Mouse (Mus musculus) hindbrain, postnatal 0 days (tissue): ENCODE data around the gene Mettl3. TPM values are rescaled to one million over a fixed set of nuclear protein-coding genes. Genes with fewer than 3 reads are reported as not detected.

Source experiments
- ATAC-seq: fragments of 200-750 bp; cut with Nextera tagmentation; 2 replicates; pipeline ENCODE4 v1.8.0; 2017; ENCODE audit warnings: mild to moderate bottlenecking, moderate TSS enrichment, moderate library complexity
- DNase-seq: peaks from one replicate; pipeline ENCODE4 v3.0.0-alpha.2; 2015; ENCODE audit warnings: low spot score
- H3K27ac ChIP-seq: fragments of 300-500 bp; sonication (generic); 2 replicates; pipeline ENCODE4 v1.5.1; 2014; ENCODE audit warnings: mild to moderate bottlenecking
- H3K27me3 ChIP-seq: fragments of 300-500 bp; sonication (generic); 2 replicates; pipeline ENCODE4 v1.6.1; 2014; ENCODE audit warnings: low read length, mixed read lengths; ENCODE audit not compliant: insufficient read depth
- H3K36me3 ChIP-seq: fragments of 300-500 bp; sonication (generic); 2 replicates; pipeline ENCODE4 v1.6.1; 2014; ENCODE audit warnings: low read length, mixed read lengths; ENCODE audit not compliant: insufficient read depth
- H3K4me1 ChIP-seq: fragments of 300-500 bp; sonication (generic); 2 replicates; pipeline ENCODE4 v1.6.1; 2014; ENCODE audit warnings: antibody characterized with exemption, low read length, mixed read lengths; ENCODE audit not compliant: insufficient read depth
- H3K4me2 ChIP-seq: fragments of 300-500 bp; sonication (generic); 2 replicates; pipeline ENCODE4 v1.6.1; 2014; ENCODE audit warnings: low read depth, mild to moderate bottlenecking, low read length, moderate library complexity, mixed read lengths
- H3K4me3 ChIP-seq: fragments of 300-500 bp; sonication (generic); 2 replicates; pipeline ENCODE4 v1.5.1; 2014; ENCODE audit warnings: low read length
- H3K9ac ChIP-seq: fragments of 300-500 bp; sonication (generic); replicated peaks from 2 replicates; pipeline ENCODE4 v1.6.1; 2014; ENCODE audit warnings: mild to moderate bottlenecking, low read length, moderate library complexity, mixed read lengths
- H3K9me3 ChIP-seq: fragments of 300-500 bp; sonication (generic); 2 replicates; pipeline ENCODE4 v1.6.1; 2016; ENCODE audit warnings: low read length, mixed read lengths
- CTCF ChIP-seq: IDR thresholded peaks from 2 replicates; pipeline ENCODE4 v1.5.1; 2016; ENCODE audit warnings: antibody characterized with exemption, control low read depth, low read depth
- WGBS: fragments of 180-500 bp; shearing (Covaris S2); extraction: QIAGEN DNeasy Blood & Tissue Kit; methylation state at CpG from one replicate; pipeline ENCODE4 v1.1.7; 2014; 5-methylcytosine and 5-hydroxymethylcytosine counted together
- polyA plus RNA-seq: library from polyadenylated mRNA; unstranded; fragments of >200 nt; fragmentation: Nextera tagmentation; extraction: Ambion mirVana; gene quantifications from 2 replicates; pipeline ENCODE4 v1.2.1, GENCODE M21; 2015
- total RNA-seq: library from RNA; depleted of rRNA; stranded (reverse); fragments of >200 nt; gene quantifications from 2 replicates; pipeline ENCODE4 v1.2.3, GENCODE M21; 2014

Gene Mettl3
- total and polyA plus RNA-seq, 2 experiments from 2014 or later = 19.9 to 23.6 TPM

- ATAC-seq (peak; percentile 61), DNase-seq (peak; percentile 81)
- peaks cover 48% of the 10 kb centered on the region for H3K36me3 ChIP-seq
Measured at GRCm38 (mm10) chr14:52295558-52296264, 9.2 kb downstream of the Mettl3 start.

GRCm38 (mm10) chr14:52284191-52284590 is 20.7 kb downstream of the Mettl3 start:
- WGBS = 92% methylated on average over 3 of the region's 3 CpGs
- Histone ChIP-seq H3K9ac (no peak overlapping the region), H3K4me2 (no peak overlapping the region), H3K4me3 (no peak overlapping the region), H3K9me3 (no peaks in the 10 kb centered on the region), H3K4me1 (peaks cover 4% of the 10 kb centered on the region; the same call in 1 of the 2 replicates), H3K27ac (no peak overlapping the region), H3K36me3 (peaks cover 26% of the 10 kb centered on the region), H3K27me3 (no peaks in the 10 kb centered on the region)
- no peak for ATAC-seq
- no peak for DNase-seq
- TF ChIP-seq CTCF = no peak

More at GRCm38 (mm10) chr14:52295558-52296264, 9.2 kb downstream of the Mettl3 start:
- H3K27me3 ChIP-seq = no peaks in the 10 kb centered on the region
- H3K9ac ChIP-seq = no peak overlapping the region
- no peaks in the 10 kb centered on the region for H3K9me3 ChIP-seq
- H3K4me3 ChIP-seq = no peak overlapping the region
- 61% methylated on average over 6 of the region's 6 CpGs for WGBS
- no peak overlapping the region for H3K4me2 ChIP-seq
- TF ChIP-seq CTCF = peak; percentile 72
- H3K27ac ChIP-seq = no peak overlapping the region
- no peaks in the 10 kb centered on the region for H3K4me1 ChIP-seq

- no peak overlapping the region for H3K4me2 ChIP-seq
- H3K4me1 ChIP-seq = peaks cover 4% of the 10 kb centered on the region; the same call in 1 of the 2 replicates
- no peak for TF ChIP-seq CTCF
- DNase-seq = no peak
- H3K27ac ChIP-seq = no peak overlapping the region
- H3K9ac ChIP-seq = no peak overlapping the region
- H3K4me3 ChIP-seq = no peak overlapping the region
- no peaks in the 10 kb centered on the region for H3K27me3 ChIP-seq
- H3K9me3 ChIP-seq = no peaks in the 10 kb centered on the region
- WGBS = 94% methylated on average over 5 of the region's 5 CpGs
- no peak for ATAC-seq
- peaks cover 24% of the 10 kb centered on the region for H3K36me3 ChIP-seq
Measured at GRCm38 (mm10) chr14:52283629-52284028, 21.3 kb downstream of the Mettl3 start.

GRCm38 (mm10) chr14:52279747-52280120 is 25.2 kb downstream of the Mettl3 start:
- peak overlapping the region; percentile 93 for H3K27ac ChIP-seq
- H3K9ac ChIP-seq = peak overlapping the region; percentile 83
- peak overlapping the region; percentile 90 for H3K4me3 ChIP-seq
- H3K4me2 ChIP-seq = peak overlapping the region; percentile 68
- H3K9me3 ChIP-seq = no peaks in the 10 kb centered on the region
- DNase-seq (no peak), ATAC-seq (peak; percentile 46)
- peaks cover 4% of the 10 kb centered on the region; the same call in 1 of the 2 replicates for H3K4me1 ChIP-seq
- 1% methylated on average over 21 of the region's 21 CpGs for WGBS
- TF ChIP-seq CTCF = no peak
- 0 out of 2 replicates have a peak, but pooled peaks cover 4% of the 10 kb centered on the region for H3K36me3 ChIP-seq
- H3K27me3 ChIP-seq = no peaks in the 10 kb centered on the region

- ATAC-seq (peak; percentile 98), DNase-seq (peak; percentile 99)
- Histone ChIP-seq H3K9me3 (no peaks in the 10 kb centered on the region), H3K4me1 (peaks cover 4% of the 10 kb centered on the region; the same call in 1 of the 2 replicates), H3K27me3 (no peaks in the 10 kb centered on the region), H3K9ac (peak within 1 kb of the TSS; percentile 83), H3K36me3 (0 out of 2 replicates have a peak, but pooled peaks cover 10% of the 10 kb centered on the region), H3K4me2 (peak within 1 kb of the TSS; percentile 68), H3K27ac (peak within 1 kb of the TSS; percentile 93), H3K4me3 (peak within 1 kb of the TSS; percentile 90)
- under 1% methylated on average over 66 of the region's 66 CpGs for WGBS
- TF ChIP-seq CTCF = peak; percentile 100
Measured at GRCm38 (mm10) chr14:52278932-52279746, 25.8 kb downstream of the Mettl3 start, which contains the start of the genes Tox4 and Rab2b. TSS of gene Tox4 (plus strand) at chr14:52279146. TSS of gene Rab2b (minus strand) at chr14:52279545.

- Histone ChIP-seq H3K27me3 (no peaks in the 10 kb centered on the region), H3K4me1 (peaks cover 4% of the 10 kb centered on the region; the same call in 1 of the 2 replicates), H3K9ac (no peak overlapping the region), H3K4me2 (no peak overlapping the region), H3K36me3 (peaks cover 23% of the 10 kb centered on the region; the same call in 1 of the 2 replicates), H3K27ac (no peak overlapping the region), H3K4me3 (no peak overlapping the region), H3K9me3 (no peaks in the 10 kb centered on the region)
- 92% methylated on average over 4 of the region's 4 CpGs for WGBS
- no peak for TF ChIP-seq CTCF
- DNase-seq (no peak), ATAC-seq (no peak)
Measured at GRCm38 (mm10) chr14:52277210-52277609, 27.7 kb downstream of the Mettl3 start.
